Mouse (Mus musculus) spleen, adult 18-20 months (tissue): ENCODE results near the gene Trim2.

Source experiments
- DNase-seq, 2 experiments: peaks; one replicate each; pipeline ENCODE4 v3.0.0; 2022; ENCODE audit warnings: mixed read lengths in 2 of 2

Trim2 gene

GRCm38 (mm10) chr3:84306777-84307176 is at the start of gene Trim2:
Trim2 (minus strand) TSS chr3:84306877.
- DNase-seq: no peak

GRCm38 (mm10) chr3:84355930-84356689 is 49.4 kb upstream of the Trim2 start:
- peak in 1 of 2 experiments; percentile 40 for DNase-seq

GRCm38 (mm10) chr3:84352353-84353034 is 45.8 kb upstream of the Trim2 start:
- DNase-seq: peak; percentile 39 to 79

- DNase-seq: no peak
Observed at GRCm38 (mm10) chr3:84350311-84350710, 43.6 kb upstream of the Trim2 start.

GRCm38 (mm10) chr3:84349771-84350170 is 43.1 kb upstream of the Trim2 start:
- DNase-seq: no peak

GRCm38 (mm10) chr3:84347426-84347825 is 40.7 kb upstream of the Trim2 start:
- no peak for DNase-seq

GRCm38 (mm10) chr3:84346456-84347150 is 39.9 kb upstream of the Trim2 start:
- no peak for DNase-seq

- peak in 1 of 2 experiments; percentile 19 for DNase-seq
Observed at GRCm38 (mm10) chr3:84345646-84345980, 38.9 kb upstream of the Trim2 start.

GRCm38 (mm10) chr3:84344725-84345645 is 38.3 kb upstream of the Trim2 start:
- DNase-seq: peak; percentile 52 to 77

GRCm38 (mm10) chr3:84343101-84343500 is 36.4 kb upstream of the Trim2 start:
- no peak for DNase-seq

- DNase-seq: no peak
Observed at GRCm38 (mm10) chr3:84341811-84342210, 35.1 kb upstream of the Trim2 start.

- DNase-seq: peak in 1 of 2 experiments; percentile 30
Observed at GRCm38 (mm10) chr3:84337585-84337984, 30.9 kb upstream of the Trim2 start.

GRCm38 (mm10) chr3:84336342-84336741 is 29.7 kb upstream of the Trim2 start:
- DNase-seq: no peak

- DNase-seq: no peak
Observed at GRCm38 (mm10) chr3:84335421-84336073, 28.9 kb upstream of the Trim2 start.

- DNase-seq: no peak
Observed at GRCm38 (mm10) chr3:84334771-84335420, 28.2 kb upstream of the Trim2 start.

- peak in 1 of 2 experiments; percentile 59 for DNase-seq
Observed at GRCm38 (mm10) chr3:84333400-84334349, 27.0 kb upstream of the Trim2 start.

GRCm38 (mm10) chr3:84330210-84330609 is 23.5 kb upstream of the Trim2 start:
- DNase-seq: no peak

- DNase-seq: no peak
Observed at GRCm38 (mm10) chr3:84324967-84325441, 18.3 kb upstream of the Trim2 start.

- no peak for DNase-seq
Observed at GRCm38 (mm10) chr3:84324478-84324877, 17.8 kb upstream of the Trim2 start.

- DNase-seq: no peak
Observed at GRCm38 (mm10) chr3:84324000-84324399, 17.3 kb upstream of the Trim2 start.
